Mouse (Mus musculus): ENCODE data around the gene Atp1b2. TPM values are rescaled to one million over a fixed set of nuclear protein-coding genes. Genes with fewer than 3 reads are reported as not detected.
A peak's percentile ranks its signal among the peaks of the same experiment; 100 is the strongest.

The Atp1b2 gene
- total and polyA plus RNA-seq, 3 experiments = 13.4 to 136 TPM; not detected in 1

- Histone ChIP-seq H3K27ac (ENCODE audit: control insufficient read depth, low read depth, low read length) (no peak overlapping the region), H3K4me3 (ENCODE audit: control insufficient read depth in 1 of 2, insufficient read depth in 1 of 2, low read depth in 2 of 2, low read length in 2 of 2) (no peak overlapping the region), H3K36me3 (ENCODE audit: control insufficient read depth in 1 of 2, insufficient read depth in 2 of 2, low read length in 2 of 2) (peaks cover 4 to 20% of the 10 kb centered on the region in 2 experiments), H3K4me1 (ENCODE audit: control insufficient read depth in 1 of 2, insufficient read depth in 2 of 2, low read length in 2 of 2) (peaks cover 14 to 29% of the 10 kb centered on the region in 2 experiments), H3K9ac (ENCODE audit: control insufficient read depth, low read depth, low read length, poor library complexity, severe bottlenecking) (no peak overlapping the region), H3K27me3 (ENCODE audit: control insufficient read depth in 1 of 2, insufficient read depth in 2 of 2, low read length in 2 of 2) (no peaks in the 10 kb centered on the region), H3K79me2 (ENCODE audit: control insufficient read depth, insufficient read depth, low read length, poor library complexity) (no peaks in the 10 kb centered on the region; the same call in 1 of the 2 replicates), H3K9me3 (replicated peaks; ENCODE audit: insufficient read depth, low read length) (no peaks in the 10 kb centered on the region)
- no peak for DNase-seq (ENCODE audit: low read depth, low spot score)
- TF ChIP-seq MEF2A (IDR thresholded peaks at IDR 0.05; ENCODE audit: extremely low read depth, insufficient replicate concordance, low read depth, low read length, poor library complexity, severe bottlenecking) (no peak), CHD2 (IDR thresholded peaks at IDR 0.05; ENCODE audit: low read length) (no peak)
These were observed 6.3 kb downstream of the Atp1b2 start for GRCm38 (mm10) chr11:69599436-69599835.

- Histone ChIP-seq H3K4me1 (ENCODE audit: control insufficient read depth in 1 of 2, insufficient read depth in 2 of 2, low read length in 2 of 2) (peaks cover 14 to 29% of the 10 kb centered on the region in 2 experiments), H3K4me3 (ENCODE audit: control insufficient read depth in 1 of 2, insufficient read depth in 1 of 2, low read depth in 2 of 2, low read length in 2 of 2) (no peak overlapping the region), H3K27ac (ENCODE audit: control insufficient read depth, low read depth, low read length) (no peak overlapping the region), H3K36me3 (ENCODE audit: control insufficient read depth in 1 of 2, insufficient read depth in 2 of 2, low read length in 2 of 2) (peaks cover 4 to 39% of the 10 kb centered on the region in 2 experiments), H3K27me3 (ENCODE audit: control insufficient read depth in 1 of 2, insufficient read depth in 2 of 2, low read length in 2 of 2) (no peaks in the 10 kb centered on the region), H3K9ac (ENCODE audit: control insufficient read depth, low read depth, low read length, poor library complexity, severe bottlenecking) (no peak overlapping the region), H3K9me3 (replicated peaks; ENCODE audit: insufficient read depth, low read length) (no peaks in the 10 kb centered on the region), H3K79me2 (ENCODE audit: control insufficient read depth, insufficient read depth, low read length, poor library complexity) (no peaks in the 10 kb centered on the region)
- peak; percentile 35 for DNase-seq (ENCODE audit: low read depth, low spot score)
- TF ChIP-seq JUND (IDR thresholded peaks at IDR 0.05; ENCODE audit: low read depth, low read length) = no peak
- no peak for TF ChIP-seq MXI1 (IDR thresholded peaks at IDR 0.05; ENCODE audit: low read depth, low read length)
- 0 out of 2 replicates have a peak, but pooled peaks have one; percentile 42 for TF ChIP-seq POLR2AphosphoS5 (IDR thresholded peaks at IDR 0.05; ENCODE audit: borderline replicate concordance, low read depth, low read length)
- TF ChIP-seq ZKSCAN1 (IDR thresholded peaks at IDR 0.05; ENCODE audit: low read depth, low read length) = no peak
These were observed 10.9 kb downstream of the Atp1b2 start for GRCm38 (mm10) chr11:69594853-69595252.

- peaks cover 14 to 50% of the 10 kb centered on the region in 2 experiments for H3K36me3 ChIP-seq (ENCODE audit: control insufficient read depth in 1 of 2, insufficient read depth in 2 of 2, low read length in 2 of 2)
- TF ChIP-seq CTCF (IDR thresholded peaks at IDR 0.05 in 2 of 3, conservative IDR thresholded peaks at IDR 0.05 in 1 of 3; ENCODE audit: control insufficient read depth in 1 of 3, insufficient read depth in 1 of 3, low read depth in 2 of 3, low read length in 3 of 3, poor library complexity in 1 of 3, severe bottlenecking in 1 of 3) (no peak), POLR2A (IDR thresholded peaks at IDR 0.05; ENCODE audit: control insufficient read depth in 1 of 2, insufficient read depth in 1 of 2, low read depth in 1 of 2, low read length in 2 of 2, poor library complexity in 1 of 2) (0 out of 4 replicates have a peak, but pooled peaks of 1 of the 2 experiments have one; percentile 19), NELFE (IDR thresholded peaks at IDR 0.05; ENCODE audit: low read depth, low read length) (no peak), ZMIZ1 (IDR thresholded peaks at IDR 0.05; ENCODE audit: low read depth, low read length) (no peak), NRF1 (IDR thresholded peaks at IDR 0.05; ENCODE audit: insufficient read depth, low read depth, low read length, poor library complexity, severe bottlenecking) (no peak), TAL1 (IDR thresholded peaks at IDR 0.05; ENCODE audit: low read length) (no peak), BHLHE40 (IDR thresholded peaks at IDR 0.05; ENCODE audit: borderline replicate concordance, low read depth, low read length) (0 out of 2 replicates have a peak, but pooled peaks have one; percentile 14), MAX (IDR thresholded peaks at IDR 0.05; ENCODE audit: low read length) (no peak; the same call in 1 of the 2 replicates), MAFK (IDR thresholded peaks at IDR 0.05; ENCODE audit: borderline replicate concordance, low read depth, low read length) (no peak), TBP (IDR thresholded peaks at IDR 0.05; ENCODE audit: low read depth, low read length) (no peak), MXI1 (IDR thresholded peaks at IDR 0.05; ENCODE audit: low read depth, low read length) (peak; percentile 26; the same call in 1 of the 2 replicates), MAZ (IDR thresholded peaks at IDR 0.05; ENCODE audit: low read depth, low read length) (no peak; the same call in 1 of the 2 replicates), E2F4 (IDR thresholded peaks at IDR 0.05; ENCODE audit: borderline replicate concordance, low read depth, low read length) (no peak), CHD1 (IDR thresholded peaks at IDR 0.05; ENCODE audit: low read depth, low read length) (no peak), USF1 (IDR thresholded peaks at IDR 0.05; ENCODE audit: low read depth, low read length) (no peak), ETS1 (IDR thresholded peaks at IDR 0.05; ENCODE audit: low read depth, low read length) (no peak), ZC3H11A (IDR thresholded peaks at IDR 0.05; ENCODE audit: low read depth, low read length) (no peak), MYC (IDR thresholded peaks at IDR 0.05; ENCODE audit: low read depth, low read length) (0 out of 2 replicates have a peak, but pooled peaks have one; percentile 12), USF2 (IDR thresholded peaks at IDR 0.05; ENCODE audit: borderline replicate concordance in 1 of 2, insufficient read depth in 1 of 2, low read depth in 1 of 2, low read length in 2 of 2) (no peak), JUND (IDR thresholded peaks at IDR 0.05; ENCODE audit: low read depth, low read length) (no peak), SIN3A (IDR thresholded peaks at IDR 0.05; ENCODE audit: low read length) (peak; percentile 44; the same call in 1 of the 2 replicates)
These were observed 12.9 kb downstream of the Atp1b2 start for GRCm38 (mm10) chr11:69592799-69593198.

More at GRCm38 (mm10) chr11:69592799-69593198, 12.9 kb downstream of the Atp1b2 start:
- Histone ChIP-seq H3K27me3 (ENCODE audit: control insufficient read depth in 1 of 2, insufficient read depth in 2 of 2, low read length in 2 of 2) (no peaks in the 10 kb centered on the region), H3K9me3 (replicated peaks; ENCODE audit: insufficient read depth, low read length) (no peaks in the 10 kb centered on the region), H3K79me2 (ENCODE audit: control insufficient read depth, insufficient read depth, low read length, poor library complexity) (no peaks in the 10 kb centered on the region), H3K27ac (ENCODE audit: control insufficient read depth, low read depth, low read length) (peak overlapping the region; percentile 53), H3K9ac (ENCODE audit: control insufficient read depth, low read depth, low read length, poor library complexity, severe bottlenecking) (no peak overlapping the region), H3K4me3 (ENCODE audit: control insufficient read depth in 1 of 2, insufficient read depth in 1 of 2, low read depth in 2 of 2, low read length in 2 of 2) (no peak overlapping the region), H3K4me1 (ENCODE audit: control insufficient read depth in 1 of 2, insufficient read depth in 2 of 2, low read length in 2 of 2) (peaks cover 17 to 40% of the 10 kb centered on the region in 2 experiments)
- peak; percentile 78 for DNase-seq (ENCODE audit: low read depth, low spot score)
